Mouse (Mus musculus): ENCODE results near the gene Chst12. TPM values are rescaled to one million over a fixed set of nuclear protein-coding genes. Genes with fewer than 3 reads are reported as not detected.
"Not testable (repeated sequence)": the region's sequence is repeated elsewhere in the genome, so short reads cannot be mapped to it uniquely, and the experiment has no call there.

Chst12 gene
- total and polyA plus RNA-seq, 2 experiments from 2014 or later = 11.5 to 22.4 TPM

DNA sequence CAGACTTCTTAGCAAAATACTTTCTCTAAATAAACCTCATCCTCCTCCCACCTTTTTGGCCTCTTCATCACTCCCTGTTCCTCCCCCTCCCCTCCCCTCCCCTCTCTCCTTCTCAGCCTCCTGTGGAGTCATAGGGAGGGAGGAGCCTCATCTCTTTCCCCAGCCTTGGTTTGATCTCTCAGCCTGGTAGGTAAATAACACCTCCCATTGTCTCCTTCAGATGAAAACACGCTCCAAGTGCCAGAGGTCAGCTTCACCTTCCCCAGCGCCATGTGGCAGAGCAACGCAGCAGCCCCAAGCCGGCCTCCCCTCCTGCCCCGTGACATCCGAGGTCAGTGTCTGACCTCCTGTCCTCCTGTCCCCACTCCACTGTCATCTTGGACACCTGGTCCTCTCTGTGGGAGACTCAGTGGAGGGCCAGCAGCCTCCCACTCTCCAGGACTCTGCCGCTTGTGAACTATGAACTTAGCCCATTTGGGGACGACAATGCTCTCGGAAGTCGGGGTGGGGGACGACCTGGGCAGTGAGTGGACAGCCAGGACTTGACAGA lies 12.6 kb upstream of the Chst12 start:
- no peak for TF ChIP-seq CTCF (IDR thresholded peaks at IDR 0.05; ENCODE audit: low read depth)
- no peak overlapping the region for H3K27ac ChIP-seq (ENCODE audit: low read depth, low read length)
- 41% methylated on average over 11 of the region's 11 CpGs for WGBS

DNA sequence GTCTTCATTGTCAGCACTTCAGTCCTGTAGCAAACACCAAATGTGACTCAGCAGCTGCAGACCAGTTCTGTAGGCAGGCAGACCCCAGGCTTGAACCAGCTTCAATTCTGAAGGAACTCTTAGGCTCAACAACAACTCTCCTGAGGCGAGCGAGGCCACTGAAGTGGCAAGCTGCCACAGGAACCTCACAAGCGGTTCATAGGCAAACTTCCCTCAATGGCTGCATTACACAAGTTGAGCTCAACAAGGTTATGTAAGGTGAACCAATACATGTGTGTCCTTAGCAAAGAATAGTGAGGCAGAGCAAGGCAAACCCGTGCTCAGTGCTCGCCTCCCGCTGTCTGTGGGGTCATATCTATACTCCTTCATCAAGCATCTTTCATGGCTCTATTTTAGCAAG lies 7.2 kb upstream of the Chst12 start:
- Histone ChIP-seq H3K27ac (ENCODE audit: low read depth, low read length) (no peak overlapping the region), H3K4me2 (ENCODE audit: low read depth) (no peak overlapping the region), H3K27me3 (ENCODE audit: insufficient read depth, low read length) (no peaks in the 10 kb centered on the region), H3K9ac (no peak overlapping the region), H3K4me3 (ENCODE audit: low read depth, low read length) (no peak overlapping the region), H3K4me1 (ENCODE audit: insufficient read depth) (no peaks in the 10 kb centered on the region), H3K36me3 (ENCODE audit: insufficient read depth) (no peaks in the 10 kb centered on the region), H3K9me3 (ENCODE audit: low read length) (no peaks in the 10 kb centered on the region)
- no peak for ATAC-seq
- no peak for DNase-seq
- TF ChIP-seq CTCF (IDR thresholded peaks at IDR 0.05; ENCODE audit: low read depth) = no peak
- 85% methylated on average over 6 of the region's 6 CpGs for WGBS

More for the DNA sequence above, 12.6 kb upstream of the Chst12 start:
- no peak overlapping the region for H3K4me3 ChIP-seq (ENCODE audit: low read depth, low read length)
- H3K27me3 ChIP-seq (ENCODE audit: insufficient read depth, low read length) = no peaks in the 10 kb centered on the region
- H3K9ac ChIP-seq = no peak overlapping the region
- no peaks in the 10 kb centered on the region for H3K36me3 ChIP-seq (ENCODE audit: insufficient read depth)
- DNase-seq (no peak), ATAC-seq (no peak)
- H3K4me1 ChIP-seq (ENCODE audit: insufficient read depth) = no peaks in the 10 kb centered on the region
- H3K9me3 ChIP-seq (ENCODE audit: low read length) = no peaks in the 10 kb centered on the region
- H3K4me2 ChIP-seq (ENCODE audit: low read depth) = no peak overlapping the region

DNA sequence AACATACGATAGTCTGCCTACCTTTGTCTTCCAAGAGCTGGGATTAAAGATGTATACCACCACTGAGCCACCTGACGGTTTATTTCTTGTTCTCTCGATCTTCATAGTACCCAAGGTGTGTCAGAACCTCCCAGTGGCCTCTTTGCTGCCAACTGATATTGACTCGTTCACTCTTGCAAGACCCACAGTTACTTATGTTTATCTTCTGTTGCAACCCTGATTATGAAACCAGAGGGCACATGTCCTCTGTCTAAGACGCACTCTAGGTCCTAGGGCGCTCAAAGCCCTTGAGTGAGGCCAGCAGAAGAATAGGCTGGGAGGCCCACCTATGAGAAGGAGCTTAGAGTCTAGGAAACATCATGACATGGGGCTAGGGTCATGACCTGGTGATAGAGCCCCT lies 4.6 kb upstream of the Chst12 start:
- Histone ChIP-seq H3K36me3 (ENCODE audit: insufficient read depth) (no peaks in the 10 kb centered on the region), H3K4me2 (ENCODE audit: low read depth) (no peak overlapping the region), H3K4me3 (ENCODE audit: low read depth, low read length) (no peak overlapping the region), H3K9me3 (ENCODE audit: low read length) (no peaks in the 10 kb centered on the region), H3K27ac (ENCODE audit: low read depth, low read length) (no peak overlapping the region), H3K4me1 (ENCODE audit: insufficient read depth) (no peaks in the 10 kb centered on the region), H3K27me3 (ENCODE audit: insufficient read depth, low read length) (no peaks in the 10 kb centered on the region), H3K9ac (no peak overlapping the region)
- 90% methylated on average over 6 of the region's 6 CpGs for WGBS
- no peak for ATAC-seq
- no peak for TF ChIP-seq CTCF (IDR thresholded peaks at IDR 0.05; ENCODE audit: low read depth)
- no peak for DNase-seq

GRCm38 (mm10) chr5:140501982-140502836 lies 3.1 kb upstream of the Chst12 start:
- ATAC-seq (no peak), DNase-seq (no peak)
- 21% methylated on average over 14 of the region's 14 CpGs for WGBS
- Histone ChIP-seq H3K9me3 (ENCODE audit: low read length) (no peaks in the 10 kb centered on the region), H3K36me3 (ENCODE audit: insufficient read depth) (no peaks in the 10 kb centered on the region), H3K4me3 (ENCODE audit: low read depth, low read length) (no peak overlapping the region), H3K4me1 (ENCODE audit: insufficient read depth) (peaks cover 5% of the 10 kb centered on the region; the same call in 1 of the 2 replicates), H3K27ac (ENCODE audit: low read depth, low read length) (no peak overlapping the region), H3K27me3 (ENCODE audit: insufficient read depth, low read length) (no peaks in the 10 kb centered on the region), H3K9ac (no peak overlapping the region), H3K4me2 (ENCODE audit: low read depth) (0 out of 2 replicates have a peak overlapping the region, but pooled peaks have one; percentile 5)
- no peak for TF ChIP-seq CTCF (IDR thresholded peaks at IDR 0.05; ENCODE audit: low read depth)

DNA sequence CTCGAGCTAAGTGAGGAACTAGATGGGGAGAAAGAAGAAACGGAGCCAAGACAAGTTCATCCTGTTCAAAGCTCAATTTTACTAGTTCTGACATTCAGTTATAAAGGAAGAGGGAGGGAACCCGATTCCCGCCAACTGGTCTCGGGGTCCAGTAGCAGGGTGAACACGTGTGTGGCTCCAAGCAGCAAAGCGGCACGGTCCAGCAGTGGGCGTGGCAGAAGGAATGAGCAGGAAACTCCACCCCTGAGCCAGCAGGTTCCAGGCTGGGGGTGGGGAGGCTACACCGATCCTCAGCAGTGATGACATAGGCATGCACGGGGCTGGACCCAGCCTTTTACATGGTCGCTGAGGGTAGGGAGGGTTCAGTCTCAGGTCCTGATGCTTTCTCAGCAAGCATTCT lies 2.4 kb upstream of the Chst12 start:
- H3K9ac ChIP-seq; H3K27ac ChIP-seq (ENCODE audit: low read depth, low read length); H3K27me3 ChIP-seq (ENCODE audit: insufficient read depth, low read length); H3K9me3 ChIP-seq (ENCODE audit: low read length); H3K36me3 ChIP-seq (ENCODE audit: insufficient read depth); H3K4me1 ChIP-seq (ENCODE audit: insufficient read depth); H3K4me3 ChIP-seq (ENCODE audit: low read depth, low read length); DNase-seq; ATAC-seq: not testable (repeated sequence)
- H3K4me2 ChIP-seq (ENCODE audit: low read depth) = 0 out of 2 replicates have a peak overlapping the region, but pooled peaks have one; percentile 5
- 2% methylated on average over 12 of the region's 12 CpGs for WGBS

DNA sequence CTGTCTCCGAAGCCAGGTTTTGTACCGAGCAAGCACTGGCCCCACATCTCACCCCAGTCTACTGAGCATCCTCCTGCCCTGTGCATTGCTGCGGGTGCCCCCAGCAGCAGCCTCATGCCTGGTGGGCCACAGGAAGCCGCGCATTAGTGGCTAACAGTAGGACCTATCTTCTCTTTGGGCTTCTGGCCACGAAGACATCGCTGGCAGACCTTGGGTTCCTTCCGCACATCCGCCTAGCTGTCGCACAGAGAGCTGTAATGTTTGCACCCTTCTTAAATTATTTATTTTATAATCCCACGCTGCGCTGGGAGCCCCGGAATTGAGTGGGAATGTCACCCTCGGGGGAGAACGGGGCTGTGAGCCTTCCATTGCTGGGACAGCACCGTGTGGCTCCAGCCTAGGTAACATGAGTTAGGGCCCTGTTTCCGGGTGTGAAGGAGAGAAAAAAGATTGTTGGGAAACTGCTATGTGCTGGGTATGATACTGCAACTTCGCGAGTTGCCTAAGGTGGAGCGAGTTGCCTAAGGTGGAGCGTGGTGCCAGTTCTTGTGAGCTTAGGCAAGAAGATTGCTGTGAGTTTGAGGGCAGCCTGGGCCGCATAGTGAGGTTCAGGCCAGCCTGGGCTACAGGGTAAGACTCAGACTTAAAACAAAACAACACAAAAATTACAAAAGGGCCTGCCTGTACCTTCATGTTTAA lies 895 bp downstream of the Chst12 start:
- Histone ChIP-seq H3K4me1 (ENCODE audit: insufficient read depth) (peaks cover 18% of the 10 kb centered on the region), H3K36me3 (ENCODE audit: insufficient read depth) (no peaks in the 10 kb centered on the region), H3K4me2 (ENCODE audit: low read depth) (peak overlapping the region; percentile 74), H3K9me3 (ENCODE audit: low read length) (no peaks in the 10 kb centered on the region), H3K9ac (peak overlapping the region; percentile 78), H3K27ac (ENCODE audit: low read depth, low read length) (peak overlapping the region; percentile 76), H3K4me3 (ENCODE audit: low read depth, low read length) (peak overlapping the region; percentile 68), H3K27me3 (ENCODE audit: insufficient read depth, low read length) (no peaks in the 10 kb centered on the region)
- 32% methylated on average over 22 of the region's 22 CpGs for WGBS
- TF ChIP-seq CTCF (IDR thresholded peaks at IDR 0.05; ENCODE audit: low read depth) = 0 out of 2 replicates have a peak, but pooled peaks have one; percentile 20
- DNase-seq = peak; percentile 57
- peak; percentile 4; the same call in 1 of the 2 replicates for ATAC-seq
